Mouse (Mus musculus) midbrain, postnatal 0 days (tissue): ENCODE measurements at regions not wholly inside any gene's neighbourhood (a gene's known extent, or its start where the extent isn't known, plus 50 kb on each side); places are given as distances from the start of the nearest gene placed in this dataset.

Experiments used
- ATAC-seq: fragments of 200-750 bp; cut with Nextera tagmentation; 2 replicates; pipeline ENCODE4 v1.8.0; 2017; ENCODE audit warnings: moderate number of reproducible peaks, mild to moderate bottlenecking, moderate TSS enrichment, moderate library complexity; ENCODE audit not compliant: low FRiP score
- DNase-seq: peaks from one replicate; pipeline ENCODE4 v3.0.0-alpha.2; 2015; ENCODE audit warnings: low spot score
- H3K27ac ChIP-seq: fragments of 300-500 bp; sonication (generic); 2 replicates; pipeline ENCODE4 v1.5.1; 2014; ENCODE audit warnings: low read depth, mild to moderate bottlenecking, low read length, mixed read lengths
- H3K27me3 ChIP-seq: fragments of 300-500 bp; sonication (generic); 2 replicates; pipeline ENCODE4 v1.6.1; 2014; ENCODE audit warnings: low read length, control low read depth, mixed read lengths; ENCODE audit not compliant: insufficient read depth
- H3K36me3 ChIP-seq: fragments of 300-500 bp; sonication (generic); 2 replicates; pipeline ENCODE4 v1.6.1; 2014; ENCODE audit warnings: low read length, control low read depth, mixed read lengths; ENCODE audit not compliant: insufficient read depth
- H3K4me1 ChIP-seq: fragments of 300-500 bp; sonication (generic); 2 replicates; pipeline ENCODE4 v1.6.1; 2014; ENCODE audit warnings: mild to moderate bottlenecking, control low read depth, antibody characterized with exemption, low read length, mixed read lengths; ENCODE audit not compliant: insufficient read depth
- H3K4me2 ChIP-seq: fragments of 300-500 bp; sonication (generic); 2 replicates; pipeline ENCODE4 v1.6.1; 2014; ENCODE audit warnings: low read depth, mild to moderate bottlenecking, low read length, mixed read lengths; ENCODE audit not compliant: poor library complexity, severe bottlenecking
- H3K4me3 ChIP-seq: fragments of 300-500 bp; sonication (generic); 2 replicates; pipeline ENCODE4 v1.5.1; 2014; ENCODE audit warnings: low read depth, mild to moderate bottlenecking, low read length, moderate library complexity
- H3K9ac ChIP-seq: fragments of 300-500 bp; sonication (generic); replicated peaks from 2 replicates; pipeline ENCODE4 v1.6.1; 2014; ENCODE audit warnings: mild to moderate bottlenecking, low read length, moderate library complexity, mixed read lengths; ENCODE audit not compliant: poor library complexity, severe bottlenecking
- H3K9me3 ChIP-seq: fragments of 300-500 bp; sonication (generic); 2 replicates; pipeline ENCODE4 v1.6.1; 2016; ENCODE audit warnings: low read length, control low read depth
- CTCF ChIP-seq: IDR thresholded peaks from 2 replicates; pipeline ENCODE4 v1.5.1; 2016; ENCODE audit warnings: antibody characterized with exemption, mild to moderate bottlenecking
- WGBS: fragments of 180-500 bp; shearing (Covaris S2); extraction: QIAGEN DNeasy Blood & Tissue Kit; methylation state at CpG from one replicate; pipeline ENCODE4 v1.1.7; 2014; 5-methylcytosine and 5-hydroxymethylcytosine counted together

DNA sequence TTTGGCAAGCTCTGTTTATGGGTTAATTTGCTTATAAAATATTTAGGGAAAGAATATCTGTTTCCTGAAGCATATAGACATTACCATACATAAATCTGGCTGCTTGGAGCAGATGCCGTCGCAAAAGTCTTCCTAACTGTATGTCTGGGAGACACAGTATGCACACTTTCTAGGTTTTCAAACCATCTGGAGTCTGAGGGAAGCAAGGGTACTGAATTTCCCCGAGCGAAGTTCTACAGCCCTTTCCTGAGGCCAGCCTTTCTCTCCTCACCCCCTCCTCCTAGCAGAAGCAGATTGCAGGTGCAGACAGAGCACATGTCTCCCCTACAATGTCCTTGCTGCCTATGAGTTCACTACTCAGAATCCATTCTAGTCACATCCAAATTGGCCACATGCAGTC, 338.8 kb upstream of the Arglu1 start:
- no peaks in the 10 kb centered on the region for H3K9me3 ChIP-seq
- no peak overlapping the region for H3K4me3 ChIP-seq
- H3K36me3 ChIP-seq = no peaks in the 10 kb centered on the region
- no peaks in the 10 kb centered on the region for H3K4me1 ChIP-seq
- H3K27me3 ChIP-seq = no peaks in the 10 kb centered on the region
- ATAC-seq (no peak), DNase-seq (no peak)
- H3K4me2 ChIP-seq = no peak overlapping the region
- WGBS = 77% methylated on average over 4 of the region's 4 CpGs
- no peak overlapping the region for H3K27ac ChIP-seq
- no peak for TF ChIP-seq CTCF
- no peak overlapping the region for H3K9ac ChIP-seq

DNA sequence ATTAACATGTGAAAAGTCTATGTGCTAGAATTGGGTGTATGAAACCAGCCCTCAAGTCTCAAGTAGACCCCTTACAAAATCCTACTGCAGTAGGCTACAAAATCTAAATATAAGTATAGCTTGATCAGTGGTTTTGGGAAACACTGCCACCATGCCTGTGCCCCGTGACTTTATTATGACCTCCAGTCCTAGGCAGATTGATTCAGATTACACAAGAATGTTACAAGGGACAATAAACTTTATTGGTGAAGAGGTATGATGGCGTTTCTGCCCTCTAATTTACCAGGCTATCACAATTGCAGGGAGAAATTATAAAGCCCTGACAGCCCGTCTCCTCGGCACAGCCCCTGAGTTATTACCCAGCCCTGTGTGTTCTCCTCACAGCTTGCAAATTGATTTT, 337.4 kb upstream of the Arglu1 start:
- no peak for TF ChIP-seq CTCF
- WGBS = 85% methylated on average over 4 of the region's 4 CpGs
- H3K4me1 ChIP-seq = no peaks in the 10 kb centered on the region
- H3K9ac ChIP-seq = no peak overlapping the region
- no peak for DNase-seq
- ATAC-seq = no peak
- H3K9me3 ChIP-seq = no peaks in the 10 kb centered on the region
- H3K4me3 ChIP-seq = no peak overlapping the region
- no peaks in the 10 kb centered on the region for H3K36me3 ChIP-seq
- H3K27ac ChIP-seq = no peak overlapping the region
- H3K27me3 ChIP-seq = no peaks in the 10 kb centered on the region
- no peak overlapping the region for H3K4me2 ChIP-seq

DNA sequence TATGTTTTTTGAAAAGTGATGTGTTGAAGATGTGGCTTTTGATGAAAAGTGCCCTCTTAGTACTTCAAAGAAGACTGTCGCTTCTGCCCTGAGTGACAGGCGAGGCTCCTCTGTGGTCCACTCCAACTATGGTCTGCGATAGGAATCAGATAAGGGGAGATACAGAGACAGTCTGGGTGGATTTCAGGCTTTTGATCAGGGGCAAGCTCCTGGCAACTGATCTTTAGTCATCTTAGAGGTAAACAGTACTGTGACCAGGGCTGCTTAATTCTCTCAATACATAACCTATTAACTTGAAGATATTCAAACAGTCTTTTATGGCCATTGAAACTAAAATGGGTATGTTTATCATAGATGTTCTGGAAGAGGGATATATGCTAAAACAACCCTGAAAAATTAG, 335.6 kb upstream of the Arglu1 start:
- no peak for DNase-seq
- H3K4me3 ChIP-seq = no peak overlapping the region
- H3K4me2 ChIP-seq = no peak overlapping the region
- no peaks in the 10 kb centered on the region for H3K9me3 ChIP-seq
- ATAC-seq = no peak
- no peaks in the 10 kb centered on the region for H3K4me1 ChIP-seq
- 85% methylated on average over 3 of the region's 3 CpGs for whole genome bisulfite sequencing
- H3K27ac ChIP-seq = no peak overlapping the region
- H3K36me3 ChIP-seq = no peaks in the 10 kb centered on the region
- no peak for TF ChIP-seq CTCF
- no peaks in the 10 kb centered on the region for H3K27me3 ChIP-seq
- no peak overlapping the region for H3K9ac ChIP-seq

DNA sequence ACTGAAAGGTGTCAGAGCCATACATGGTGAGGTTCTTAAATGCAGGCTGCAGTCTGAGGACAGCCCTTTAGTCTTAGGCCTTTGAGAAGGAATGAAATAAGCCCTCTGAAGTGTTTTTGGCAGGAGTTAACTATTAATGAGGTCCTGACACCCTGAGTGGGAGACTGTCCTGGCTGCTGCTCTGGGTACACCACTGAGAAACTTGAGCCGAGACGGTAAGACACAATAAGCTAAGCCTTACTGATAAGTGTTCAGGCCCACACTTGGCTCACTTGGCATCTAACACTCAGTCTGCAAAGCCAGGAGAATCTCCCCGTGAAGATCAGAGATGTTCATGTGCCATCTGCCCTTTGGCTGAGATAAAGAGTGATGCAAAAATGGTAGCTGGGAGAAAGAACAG, 335.1 kb upstream of the Arglu1 start:
- Histone ChIP-seq H3K36me3 (no peaks in the 10 kb centered on the region), H3K27ac (no peak overlapping the region), H3K27me3 (no peaks in the 10 kb centered on the region), H3K4me3 (no peak overlapping the region), H3K4me1 (no peaks in the 10 kb centered on the region), H3K4me2 (no peak overlapping the region), H3K9me3 (no peaks in the 10 kb centered on the region), H3K9ac (no peak overlapping the region)
- DNase-seq (no peak), ATAC-seq (no peak)
- 74% methylated on average over 3 of the region's 3 CpGs for WGBS
- no peak for TF ChIP-seq CTCF

DNA sequence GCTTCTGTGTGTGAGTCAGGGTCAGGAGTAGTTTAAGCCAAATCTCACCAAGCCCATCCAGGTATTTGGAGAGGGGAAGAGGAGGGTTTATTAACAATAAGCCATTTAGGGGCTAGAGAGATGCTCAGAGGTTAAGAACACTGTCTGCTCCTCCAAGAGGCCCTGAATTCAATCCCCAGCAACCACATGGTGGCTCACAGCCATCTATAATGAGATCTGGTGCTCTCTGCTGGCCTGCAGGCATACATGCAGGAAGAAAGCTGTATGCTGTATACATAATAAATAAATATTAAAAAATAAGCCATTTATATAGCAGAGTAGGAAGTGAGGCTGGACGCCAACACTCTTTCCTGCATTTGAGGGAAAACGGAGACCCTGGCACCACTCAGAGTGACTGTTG, 330.4 kb upstream of the Arglu1 start:
- H3K4me3 ChIP-seq = no peak overlapping the region
- no peak for ATAC-seq
- H3K9ac ChIP-seq = no peak overlapping the region
- no peaks in the 10 kb centered on the region for H3K4me1 ChIP-seq
- H3K36me3 ChIP-seq = no peaks in the 10 kb centered on the region
- no peaks in the 10 kb centered on the region for H3K27me3 ChIP-seq
- H3K9me3 ChIP-seq = no peaks in the 10 kb centered on the region
- WGBS = 93% methylated on average over 2 of the region's 2 CpGs
- no peak overlapping the region for H3K4me2 ChIP-seq
- no peak overlapping the region for H3K27ac ChIP-seq
- TF ChIP-seq CTCF = peak; percentile 19; the same call in 1 of the 2 replicates
- DNase-seq = no peak

DNA sequence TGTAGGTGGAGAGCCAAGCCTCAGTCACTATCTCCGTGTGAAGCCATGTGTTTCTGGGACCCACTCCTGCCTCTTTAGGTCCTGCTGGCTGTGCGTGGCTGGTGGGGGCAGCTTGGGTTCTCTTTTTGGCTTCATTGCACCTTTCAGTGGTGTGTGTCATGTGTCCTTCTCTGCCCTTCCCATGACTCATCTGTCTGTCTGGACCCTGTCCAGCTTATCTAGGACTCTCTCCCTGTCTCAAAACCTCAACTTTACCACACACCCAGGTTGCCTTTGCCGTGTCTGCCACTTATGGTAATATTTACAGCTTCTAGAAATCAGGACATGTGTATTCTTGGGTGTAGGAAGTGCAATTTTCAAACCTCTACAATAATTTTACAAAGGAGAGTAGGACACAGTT, 329.9 kb upstream of the Arglu1 start:
- no peak overlapping the region for H3K4me3 ChIP-seq
- DNase-seq (no peak), ATAC-seq (no peak)
- no peak overlapping the region for H3K27ac ChIP-seq
- TF ChIP-seq CTCF = no peak
- no peak overlapping the region for H3K9ac ChIP-seq
- no peaks in the 10 kb centered on the region for H3K36me3 ChIP-seq
- H3K27me3 ChIP-seq = no peaks in the 10 kb centered on the region
- no peak overlapping the region for H3K4me2 ChIP-seq
- no peaks in the 10 kb centered on the region for H3K9me3 ChIP-seq
- H3K4me1 ChIP-seq = no peaks in the 10 kb centered on the region
- WGBS = 89% methylated on average over 3 of the region's 3 CpGs
